Mouse (Mus musculus) liver, embryonic 14.5 days (tissue): ENCODE measurements at regions not wholly inside any gene's neighbourhood (a gene's known extent, or its start where the extent isn't known, plus 50 kb on each side); places are given as distances from the start of the nearest gene placed in this dataset.
"Not testable (repeated sequence)": the region's sequence is repeated elsewhere in the genome, so short reads cannot be mapped to it uniquely, and the experiment has no call there.

Experiments used
- ATAC-seq: fragments of 200-750 bp; cut with Nextera tagmentation; 2 replicates; pipeline ENCODE4 v1.8.0; 2017; ENCODE audit warnings: moderate number of reproducible peaks, mild to moderate bottlenecking, moderate library complexity; ENCODE audit not compliant: insufficient read depth
- DNase-seq, 3 experiments: peaks; one replicate each; pipeline ENCODE4 v3.0.0-alpha.2; 2012 to 2013; ENCODE audit warnings: low read depth in 3 of 3, low spot score in 3 of 3
- H3K27ac ChIP-seq: fragments of 300-500 bp; sonication (generic); 2 replicates; pipeline ENCODE4 v1.5.1; 2014; ENCODE audit warnings: moderate library complexity, mild to moderate bottlenecking, control low read depth, inconsistent platforms
- H3K27me3 ChIP-seq: fragments of 300-500 bp; sonication (generic); 2 replicates; pipeline ENCODE4 v1.6.1; 2014; ENCODE audit warnings: mild to moderate bottlenecking, low read length, moderate library complexity; ENCODE audit not compliant: control insufficient read depth, insufficient read depth
- H3K36me3 ChIP-seq: fragments of 300-500 bp; sonication (generic); replicated peaks from 2 replicates; pipeline ENCODE4 v1.6.1; 2014; ENCODE audit warnings: low read depth; ENCODE audit not compliant: control insufficient read depth, insufficient read depth
- H3K4me1 ChIP-seq, 2 experiments: fragments of 200-500 bp in 1 of 2; fragments of 300-500 bp in 1 of 2; sonication (generic) in 1 of 2; replicated peaks; 2 replicates each; pipeline ENCODE4 v1.6.1; 2012 to 2014; ENCODE audit warnings: antibody characterized with exemption in 1 of 2, inconsistent platforms in 1 of 2, low read length in 1 of 2; ENCODE audit not compliant: control insufficient read depth in 2 of 2, insufficient read depth in 2 of 2
- H3K4me2 ChIP-seq: fragments of 300-500 bp; sonication (generic); 2 replicates; pipeline ENCODE4 v1.6.1; 2014; ENCODE audit warnings: low read depth, mild to moderate bottlenecking, control low read depth, moderate library complexity
- H3K4me3 ChIP-seq, 2 experiments: fragments of 200-500 bp in 1 of 2; fragments of 300-500 bp in 1 of 2; sonication (generic) in 1 of 2; 2 replicates each; pipeline ENCODE4 v1.5.1; 2012 to 2014; ENCODE audit warnings: low read depth in 2 of 2, low read length in 2 of 2, mild to moderate bottlenecking in 2 of 2, control low read depth in 1 of 2, inconsistent platforms in 1 of 2, moderate library complexity in 1 of 2; ENCODE audit not compliant: insufficient read depth in 1 of 2
- H3K9ac ChIP-seq: fragments of 300-500 bp; sonication (generic); replicated peaks from 2 replicates; pipeline ENCODE4 v1.6.1; 2014; ENCODE audit warnings: mild to moderate bottlenecking, control low read depth, moderate library complexity
- H3K9me3 ChIP-seq: fragments of 300-500 bp; sonication (generic); 2 replicates; pipeline ENCODE4 v1.6.1; 2016; ENCODE audit warnings: low read length, mixed read lengths; ENCODE audit not compliant: control insufficient read depth
- CTCF ChIP-seq: IDR thresholded peaks from 2 replicates; pipeline ENCODE4 v1.5.1; 2016; ENCODE audit warnings: antibody characterized with exemption, low read depth, control low read depth
- EP300 ChIP-seq: IDR thresholded peaks from 2 replicates; pipeline ENCODE4 v1.6.1; 2016; ENCODE audit warnings: antibody characterized with exemption, low read depth
- WGBS: fragments of 180-500 bp; shearing (Covaris S2); extraction: QIAGEN DNeasy Blood & Tissue Kit; methylation state at CpG from one replicate; pipeline ENCODE4 v1.1.7; 2014; ENCODE audit not compliant: insufficient replicate concordance; 5-methylcytosine and 5-hydroxymethylcytosine counted together

- no peak overlapping the region for H3K4me2 ChIP-seq
- DNase-seq (no peak), ATAC-seq (no peak)
- H3K36me3 ChIP-seq: no peaks in the 10 kb centered on the region
- no peaks in the 10 kb centered on the region for H3K9me3 ChIP-seq
- 53% methylated on average over 5 of the region's 5 CpGs for WGBS
- H3K4me1 ChIP-seq: no peaks in the 10 kb centered on the region
- TF ChIP-seq EP300 (no peak), CTCF (no peak)
- no peaks in the 10 kb centered on the region for H3K27me3 ChIP-seq
- H3K9ac ChIP-seq: no peak overlapping the region
- H3K27ac ChIP-seq: no peak overlapping the region
- no peak overlapping the region for H3K4me3 ChIP-seq
Measured at GRCm38 (mm10) chr13:85083335-85083734, 105.9 kb upstream of the Ccnh start.

GRCm38 (mm10) chr13:85083742-85084141 lies 105.5 kb upstream of the Ccnh start:
- Histone ChIP-seq H3K9me3 (no peaks in the 10 kb centered on the region), H3K9ac (no peak overlapping the region), H3K4me2 (no peak overlapping the region), H3K36me3 (no peaks in the 10 kb centered on the region), H3K27me3 (no peaks in the 10 kb centered on the region), H3K27ac (no peak overlapping the region), H3K4me1 (no peaks in the 10 kb centered on the region), H3K4me3 (no peak overlapping the region)
- TF ChIP-seq EP300 (no peak), CTCF (no peak)
- no peak for ATAC-seq
- no peak for DNase-seq

DNA sequence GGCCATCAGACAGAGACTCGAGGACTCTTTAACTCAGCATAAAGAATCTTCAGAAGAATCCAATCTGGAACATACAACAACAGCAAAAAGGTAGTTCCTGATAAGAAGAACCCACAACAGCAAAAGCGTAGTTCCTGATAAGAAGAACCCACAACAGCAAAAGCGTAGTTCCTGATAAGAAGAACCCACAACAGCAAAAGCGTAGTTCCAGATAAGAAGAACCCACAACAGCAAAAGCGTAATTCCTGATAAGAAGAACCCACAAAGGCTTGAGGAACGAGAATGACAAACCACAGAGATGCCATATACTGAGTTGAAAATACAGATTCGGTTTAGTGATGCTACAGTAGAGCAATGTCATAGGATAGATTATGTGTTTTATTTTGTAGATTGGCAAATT lies 93.0 kb upstream of the Ccnh start:
- no peak for ATAC-seq
- H3K27me3 ChIP-seq: no peaks in the 10 kb centered on the region

GRCm38 (mm10) chr13:85123309-85123708 lies 65.9 kb upstream of the Ccnh start:
- TF ChIP-seq EP300 (no peak), CTCF (no peak)
- 58% methylated on average over 2 of the region's 2 CpGs for WGBS
- H3K4me2 ChIP-seq: no peak overlapping the region
- DNase-seq (no peak), ATAC-seq (no peak)
- no peak overlapping the region for H3K9ac ChIP-seq
- H3K9me3 ChIP-seq: no peaks in the 10 kb centered on the region
- no peaks in the 10 kb centered on the region for H3K4me1 ChIP-seq
- H3K4me3 ChIP-seq: no peak overlapping the region
- no peaks in the 10 kb centered on the region for H3K27me3 ChIP-seq
- no peak overlapping the region for H3K27ac ChIP-seq
- H3K36me3 ChIP-seq: no peaks in the 10 kb centered on the region

More for the DNA sequence above, 93.0 kb upstream of the Ccnh start:
- H3K4me1 ChIP-seq: no peaks in the 10 kb centered on the region
- no peaks in the 10 kb centered on the region for H3K36me3 ChIP-seq
- H3K27ac ChIP-seq: no peak overlapping the region
- DNase-seq: no peak
- 14% methylated on average over 7 of the region's 7 CpGs for WGBS
- no peak for TF ChIP-seq CTCF
- H3K9ac ChIP-seq: no peak overlapping the region
- no peaks in the 10 kb centered on the region for H3K9me3 ChIP-seq
- no peak overlapping the region for H3K4me2 ChIP-seq
- no peak overlapping the region for H3K4me3 ChIP-seq

- H3K36me3 ChIP-seq, H3K27me3 ChIP-seq, H3K4me1 ChIP-seq, H3K4me2 ChIP-seq, H3K9ac ChIP-seq, H3K9me3 ChIP-seq, H3K4me3 ChIP-seq, DNase-seq, H3K27ac ChIP-seq: not testable (repeated sequence)
- WGBS: 69% methylated on average over 18 of the region's 18 CpGs
- ATAC-seq: peak; percentile 100
Measured at GRCm38 (mm10) chr13:85126573-85127547, 62.3 kb upstream of the Ccnh start.
